Mouse (Mus musculus): ENCODE results near the gene Olfr728.

The Olfr728 gene

DNA sequence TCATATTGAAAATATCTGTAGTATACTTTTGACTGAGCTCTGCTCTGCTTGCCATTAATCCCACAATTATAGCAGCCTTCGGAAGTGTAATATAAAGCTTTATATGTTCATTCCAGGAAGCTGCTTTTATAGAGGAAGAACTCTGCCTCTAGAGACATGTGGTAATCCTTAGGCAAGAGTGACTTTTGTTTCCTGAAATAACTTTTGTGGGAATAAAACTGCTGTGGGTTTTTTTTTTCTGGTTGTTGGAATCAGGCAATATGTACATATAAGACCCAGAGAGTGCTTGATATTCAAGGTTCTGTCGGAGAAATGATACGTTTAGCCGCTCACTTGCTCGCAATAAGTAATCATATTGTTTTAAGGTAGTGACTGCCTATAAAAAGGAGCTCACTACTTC, at the start of gene Olfr728:
Olfr728 (minus strand) TSS at position 101 of the 400 bp plus-strand sequence.
- DNase-seq (ENCODE audit: extremely low read depth, low read depth, low spot score), result no peak

DNA sequence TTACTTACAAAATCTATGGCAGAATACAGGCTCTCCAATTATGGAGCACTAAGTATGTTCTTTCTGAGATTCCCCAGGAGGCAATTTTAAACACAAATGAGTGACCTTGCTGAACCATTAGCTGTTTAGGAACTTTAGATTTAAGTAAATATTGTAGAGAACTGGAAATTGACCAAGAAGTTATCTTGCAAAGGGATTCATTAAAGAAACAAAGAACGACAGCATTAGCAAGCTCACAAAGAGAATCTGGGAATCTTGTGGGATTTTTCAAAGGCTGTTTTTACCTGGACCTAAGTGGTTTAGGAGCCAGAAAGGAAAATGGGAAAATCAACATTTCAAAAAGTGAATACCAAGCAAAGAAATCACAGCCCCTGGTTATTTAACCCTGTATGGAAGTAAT, 45.6 kb upstream of the Olfr728 start, which contains the start of gene Olfr730:
Olfr730 (minus strand) TSS at position 101 of the 400 bp plus-strand sequence.
- DNase-seq (ENCODE audit: extremely low read depth, low read depth, low spot score), result no peak

DNA sequence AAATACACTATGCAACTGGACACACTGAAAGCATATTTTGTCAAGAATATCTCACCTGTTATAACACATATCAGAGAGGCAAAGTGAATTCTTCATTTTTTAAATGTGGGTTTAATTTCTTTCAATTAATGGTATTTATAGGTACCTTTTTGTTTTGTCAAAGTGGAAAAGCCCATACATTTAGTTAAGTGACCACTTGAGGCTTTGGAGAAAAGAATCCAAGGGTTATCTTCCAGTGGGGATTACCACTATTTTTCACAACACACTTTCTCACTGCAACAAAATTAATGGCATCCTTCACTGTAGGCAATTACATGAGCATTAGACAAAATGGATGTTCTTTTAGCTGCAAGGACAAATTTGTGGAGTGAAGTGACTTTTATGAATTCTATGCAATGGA, 10.3 kb upstream of the Olfr728 start, which contains the start of gene Olfr729:
Olfr729 (minus strand) TSS at position 101 of the 400 bp plus-strand sequence.
- DNase-seq (ENCODE audit: extremely low read depth, low read depth, low spot score), result no peak

- DNase-seq (ENCODE audit: extremely low read depth, low read depth, low spot score), result no peak
Observed at GRCm38 (mm10) chr14:50122886-50123285, 19.6 kb downstream of the Olfr728 start, which contains the start of gene Olfr727. Gene Olfr727, plus strand, starts transcription at chr14:50123186.

DNA sequence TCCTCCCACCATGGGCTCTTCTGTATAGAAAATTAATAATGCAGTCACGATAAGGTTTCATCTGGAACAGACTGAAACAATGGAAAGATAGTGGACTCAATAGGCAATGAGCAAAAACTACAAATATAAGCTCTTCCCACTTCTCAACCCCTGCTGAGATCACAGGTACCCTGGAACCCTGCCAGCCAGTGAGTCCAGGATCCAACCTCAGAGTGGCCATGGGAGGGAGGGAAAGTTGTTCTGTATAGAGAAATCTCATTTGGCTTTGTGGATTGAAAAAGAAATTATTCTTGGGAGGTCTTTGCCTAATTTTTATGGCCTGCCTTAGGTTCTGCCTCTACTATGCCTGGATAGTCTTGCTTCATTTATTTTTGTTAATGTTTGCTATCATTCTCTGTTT, 51.6 kb downstream of the Olfr728 start, which contains the start of gene Olfr726:
Olfr726 (minus strand) TSS at position 101 of the 400 bp plus-strand sequence.
- no peak for DNase-seq (ENCODE audit: extremely low read depth, low read depth, low spot score)

Measured in fat pad, adult 2 months (tissue).